Mouse (Mus musculus) testis, postnatal 14 days (tissue): ENCODE data around the gene Fgd5.

Experiments used
- DNase-seq: peaks from one replicate; pipeline ENCODE4 v3.0.0; 2021; ENCODE audit warnings: low spot score

The Fgd5 gene

DNA sequence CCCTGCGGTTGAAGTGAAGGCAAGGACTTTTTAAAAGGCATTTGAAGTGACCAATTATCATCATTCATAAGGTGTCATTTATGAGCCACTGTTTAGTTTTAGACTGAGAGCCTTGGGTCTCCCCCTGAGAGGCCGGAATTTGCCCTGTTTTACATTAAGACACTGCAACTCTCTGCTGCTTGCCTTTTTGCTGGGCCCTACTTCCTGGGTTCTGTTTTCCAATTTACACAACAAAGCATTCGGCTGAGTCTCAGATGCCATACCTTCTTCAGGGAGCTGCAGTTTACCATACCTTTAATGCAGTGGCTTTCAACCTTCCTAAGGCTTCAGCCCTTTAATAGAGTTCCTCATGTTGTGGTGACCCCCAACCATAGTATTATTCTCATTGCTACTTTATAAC lies 26.1 kb downstream of the Fgd5 start:
- no peak for DNase-seq

DNA sequence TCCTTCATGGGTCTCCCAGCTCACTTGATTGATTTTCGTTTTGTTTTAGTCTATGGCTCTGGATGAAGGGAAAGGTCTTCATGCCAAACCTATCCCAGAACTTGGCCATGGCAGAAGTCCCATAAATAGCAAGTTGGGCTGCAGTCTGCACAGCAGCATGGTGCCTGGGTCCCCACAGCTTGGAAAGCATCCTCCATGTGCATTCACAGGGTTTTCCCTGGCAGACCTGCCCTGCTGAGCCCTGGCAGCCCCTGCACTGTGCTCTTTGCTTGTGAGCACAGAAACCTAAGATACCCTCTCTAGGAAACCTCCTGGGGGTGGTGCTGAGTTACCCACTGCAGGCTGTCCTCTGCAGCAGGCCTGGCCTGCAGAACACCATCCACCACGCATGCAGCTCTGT lies 32.2 kb downstream of the Fgd5 start:
- DNase-seq: no peak

DNA sequence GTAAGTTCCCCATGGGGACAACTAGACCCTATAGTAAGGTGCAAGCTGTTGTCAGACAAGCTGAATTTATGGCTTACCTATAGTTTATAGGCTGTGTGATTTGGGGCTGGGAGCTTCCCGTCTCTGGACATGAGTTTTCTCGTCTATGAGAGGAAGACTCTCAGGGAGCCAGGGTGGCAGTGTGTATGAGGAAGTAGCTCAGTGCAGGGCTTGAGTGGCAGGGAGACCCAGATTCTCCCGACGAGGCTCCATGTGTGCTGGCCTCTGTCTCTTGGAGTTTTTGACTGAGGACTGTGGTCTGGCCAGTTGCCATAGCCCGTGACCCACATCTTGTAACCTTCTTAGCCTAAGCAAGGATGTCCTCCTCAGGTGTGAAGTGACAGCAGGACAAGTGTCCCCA lies 33.7 kb downstream of the Fgd5 start:
- no peak for DNase-seq

DNA sequence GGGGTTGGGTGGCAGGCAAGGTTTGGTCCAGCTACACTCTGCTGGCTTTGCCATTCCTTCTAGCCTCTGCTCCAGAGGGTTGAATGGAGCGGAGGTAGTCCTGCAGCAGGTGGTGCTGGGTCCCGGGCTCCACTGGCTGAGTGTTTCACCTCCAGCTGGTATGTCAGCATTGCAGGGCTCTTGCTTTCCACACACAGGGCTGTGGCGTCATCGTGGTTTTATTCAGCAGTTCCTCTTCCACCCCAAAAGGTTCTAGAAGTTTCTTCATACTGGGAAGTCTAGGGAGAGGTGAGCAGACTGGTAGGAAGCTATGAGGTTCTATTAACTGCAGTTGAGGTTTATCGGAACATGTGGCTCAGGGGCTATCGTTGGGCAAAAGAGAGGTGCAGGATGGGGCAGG lies 34.4 kb downstream of the Fgd5 start:
- no peak for DNase-seq

DNA sequence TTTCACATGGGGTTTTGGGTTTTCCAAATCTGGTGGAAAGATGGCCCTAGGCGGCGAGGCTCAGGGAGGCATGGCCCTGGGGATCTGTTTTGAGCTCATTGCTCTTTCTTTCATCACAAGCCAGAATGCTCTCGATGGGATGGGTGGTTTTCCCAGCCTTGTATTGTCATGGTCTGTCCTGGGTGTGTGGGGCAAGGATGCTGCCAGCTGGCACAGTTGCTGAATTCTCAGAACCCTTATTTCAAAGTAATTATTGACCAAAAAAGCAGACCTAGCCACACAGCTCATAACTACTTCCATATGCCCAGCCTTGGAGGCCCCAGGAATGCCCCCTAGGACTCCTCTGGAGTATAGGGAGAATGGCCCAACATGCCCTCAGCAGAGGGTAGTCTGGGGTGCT lies 34.9 kb downstream of the Fgd5 start:
- no peak for DNase-seq

DNA sequence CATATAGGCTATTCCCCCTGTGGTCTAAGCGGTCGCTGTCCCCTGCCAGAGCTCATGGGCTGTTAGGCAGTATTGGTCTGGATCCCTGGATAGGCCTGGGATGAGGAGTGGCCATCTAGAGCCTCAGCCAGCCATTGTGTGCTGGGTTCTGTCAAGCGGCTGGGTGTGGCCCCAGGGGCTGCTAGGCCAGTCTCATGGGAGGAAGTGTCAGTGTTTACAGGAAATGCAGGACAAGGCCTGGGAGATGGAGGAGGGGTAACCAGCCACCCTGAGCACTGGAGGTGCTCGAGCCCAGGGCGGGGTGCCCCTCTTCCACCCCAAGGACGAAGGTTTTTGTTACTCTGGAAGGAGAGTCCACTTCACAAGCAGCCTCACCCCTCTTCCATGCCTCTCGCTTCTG lies 36.3 kb downstream of the Fgd5 start:
- no peak for DNase-seq

DNA sequence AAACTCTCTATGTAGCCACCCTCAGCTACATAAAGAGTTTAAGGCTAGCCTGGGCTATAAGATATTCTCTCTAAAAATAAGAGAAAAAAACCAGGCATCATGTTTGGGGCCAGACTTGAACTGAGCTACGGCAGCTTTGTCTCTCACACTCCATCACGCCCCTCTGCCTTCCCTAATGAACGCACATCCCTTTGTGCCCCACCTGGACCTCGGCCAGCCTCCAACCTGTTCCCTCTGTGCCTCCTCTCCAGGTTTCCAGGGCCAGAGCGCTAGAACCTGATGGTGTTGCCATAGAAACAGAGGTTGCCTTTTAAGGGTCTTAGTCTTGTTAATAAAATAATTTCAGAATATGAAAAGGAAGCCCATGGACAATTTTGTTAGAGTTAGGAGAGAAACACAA lies 37.2 kb downstream of the Fgd5 start:
- DNase-seq: no peak

DNA sequence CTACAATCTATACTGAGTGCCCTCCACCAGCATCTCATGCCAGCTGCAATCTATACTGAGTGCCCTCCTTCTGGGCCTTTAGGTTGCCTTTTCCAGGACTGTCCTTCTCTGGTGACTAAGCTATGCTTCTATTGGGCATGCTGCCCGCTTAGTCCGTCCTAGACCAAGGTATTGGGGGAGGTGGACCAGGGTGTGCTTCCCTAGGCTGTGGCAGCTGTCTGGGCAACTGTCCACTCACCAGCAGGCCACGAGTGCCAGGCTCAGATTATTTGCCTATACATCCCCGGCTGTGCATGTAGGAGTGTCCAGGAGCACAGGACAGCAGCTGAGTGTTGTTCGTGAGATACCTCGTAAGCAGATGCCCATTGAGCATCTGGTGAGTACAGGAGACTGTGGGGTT lies 38.1 kb downstream of the Fgd5 start:
- no peak for DNase-seq

DNA sequence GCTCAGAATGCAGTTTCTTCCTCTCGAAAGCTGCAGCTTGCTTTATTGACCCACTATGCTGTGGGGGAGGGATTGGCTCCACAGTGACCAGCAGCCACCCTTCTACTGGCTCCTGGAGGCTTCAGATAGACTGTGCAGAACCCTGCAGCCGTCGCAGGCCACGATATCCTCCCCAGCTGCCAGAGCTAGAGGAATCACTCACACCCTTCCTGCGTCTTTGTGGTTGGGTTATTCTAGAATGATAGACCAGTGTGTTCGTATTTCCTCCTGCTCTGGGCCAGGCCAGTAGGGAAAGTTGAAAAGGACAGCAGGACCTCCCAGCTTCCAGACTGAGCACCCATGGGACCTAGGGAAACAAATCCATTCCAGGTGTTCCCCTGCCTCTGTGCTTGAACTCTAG lies 39.7 kb downstream of the Fgd5 start:
- no peak for DNase-seq

DNA sequence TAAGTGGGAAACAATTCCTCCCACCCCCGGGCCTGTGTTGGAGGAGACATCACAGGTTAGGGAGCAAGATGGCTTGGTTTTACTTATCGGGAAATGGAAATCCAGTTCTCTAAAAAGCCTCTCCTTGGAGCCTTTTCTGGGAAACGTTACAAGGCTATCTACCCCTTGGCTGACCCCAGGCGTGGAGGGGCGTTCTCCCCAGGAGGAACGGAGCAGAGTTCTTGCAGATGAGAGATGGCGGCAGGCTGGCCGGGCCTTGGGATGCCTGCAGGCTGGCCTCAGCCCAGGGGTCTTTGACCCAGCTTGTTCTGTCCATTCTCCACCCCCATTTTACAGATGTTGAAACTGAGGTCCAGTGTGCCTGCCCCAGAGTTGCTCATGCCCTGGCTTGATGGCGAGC lies 42.4 kb downstream of the Fgd5 start:
- DNase-seq: no peak

DNA sequence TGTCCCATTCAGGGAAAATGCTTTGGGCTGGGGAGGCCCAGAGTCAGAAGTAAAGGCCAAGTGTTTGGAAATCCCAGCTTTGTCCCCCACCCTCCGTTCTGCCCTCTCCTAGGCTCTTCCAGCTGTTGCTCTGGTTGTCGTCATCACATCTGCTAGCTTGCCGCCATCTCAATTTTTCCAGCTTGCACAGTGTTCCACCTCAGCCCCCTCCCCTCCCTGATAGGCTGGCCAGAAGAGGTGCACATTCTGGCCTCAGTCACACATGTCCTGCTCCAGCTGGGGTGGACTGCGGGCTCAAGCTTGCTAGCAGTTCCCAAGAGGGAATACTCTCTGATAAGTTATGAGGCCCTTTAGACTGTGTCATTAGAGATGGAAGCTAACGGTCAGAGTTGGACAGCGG lies 42.8 kb downstream of the Fgd5 start:
- DNase-seq: no peak

DNA sequence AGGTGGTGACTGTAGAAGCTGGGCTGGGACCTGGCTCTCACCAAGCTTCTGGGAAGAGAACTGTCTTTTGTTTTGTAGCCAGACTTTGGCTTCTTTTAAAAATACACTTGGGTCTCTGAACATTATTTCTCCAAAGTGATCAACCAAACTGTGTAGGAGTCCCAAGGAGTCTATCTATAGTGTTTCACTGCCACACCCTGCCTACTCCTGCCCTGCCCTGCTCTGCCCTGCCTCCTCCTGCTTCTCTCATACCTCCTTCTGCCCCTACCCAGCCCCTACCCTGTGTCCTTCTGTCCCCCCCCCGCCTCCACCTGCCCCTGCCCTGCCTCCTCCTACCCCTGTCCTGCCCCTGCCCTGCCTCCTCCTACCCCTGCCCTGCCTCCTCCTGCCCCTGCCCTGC lies 46.6 kb downstream of the Fgd5 start:
- no peak for DNase-seq

DNA sequence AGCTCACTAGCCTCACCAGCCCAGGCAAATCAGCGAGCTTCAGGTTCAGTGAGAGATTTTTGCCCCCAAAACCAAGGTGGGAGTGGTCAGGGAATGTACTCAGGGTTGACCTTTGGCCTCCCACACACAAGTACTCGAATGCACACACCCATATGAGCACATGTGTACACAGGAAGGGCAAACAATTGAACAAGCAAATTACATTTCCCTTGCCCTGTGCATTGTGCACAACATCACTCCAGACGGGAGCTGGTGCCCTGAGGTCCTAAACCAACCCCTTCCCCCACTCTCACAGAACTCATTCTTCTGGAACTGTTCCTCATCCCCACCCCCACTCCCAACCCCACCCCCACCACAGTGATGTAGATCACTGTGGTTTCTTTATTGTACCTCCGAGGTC lies 48.7 kb downstream of the Fgd5 start:
- no peak for DNase-seq

DNA sequence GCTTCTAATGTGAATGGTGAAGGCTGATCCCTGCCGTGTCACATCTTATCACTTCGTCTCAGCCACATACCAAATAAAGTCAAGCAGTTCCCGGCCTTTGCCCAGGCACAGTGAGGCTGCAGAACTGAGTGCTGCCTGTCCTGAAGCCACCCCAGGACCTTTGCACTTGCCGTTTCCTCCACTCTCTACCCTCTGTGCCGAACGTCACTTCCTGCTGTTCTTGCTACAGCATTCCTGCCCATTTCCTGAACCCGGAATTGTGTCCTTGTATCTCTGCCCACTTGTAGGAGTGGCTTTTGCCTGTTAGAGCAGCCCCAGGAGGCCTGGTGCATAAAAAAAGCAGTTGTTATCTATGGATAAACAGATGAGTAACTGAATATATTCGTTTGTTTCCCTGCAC lies 52.0 kb downstream of the Fgd5 start:
- no peak for DNase-seq

DNA sequence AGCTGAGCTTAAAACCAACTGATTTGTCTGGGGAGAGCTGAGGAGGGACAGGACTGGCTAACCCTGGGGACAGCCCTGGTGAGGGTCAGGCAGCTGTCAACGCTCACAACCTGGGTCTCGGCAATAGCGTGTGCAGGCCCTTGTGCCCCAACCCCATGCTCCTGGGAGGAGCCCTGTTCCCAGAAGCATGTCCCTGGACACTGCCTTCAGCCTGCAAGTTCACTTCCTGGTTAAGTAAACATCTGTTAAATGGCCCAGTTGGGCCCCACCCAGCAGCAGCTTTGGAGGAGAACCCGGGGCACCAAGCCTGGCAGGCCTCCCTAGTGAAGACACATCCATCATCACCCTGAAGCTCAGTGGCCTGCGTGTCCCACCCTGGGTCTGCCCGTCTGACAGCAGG lies 56.0 kb downstream of the Fgd5 start:
- no peak for DNase-seq

DNA sequence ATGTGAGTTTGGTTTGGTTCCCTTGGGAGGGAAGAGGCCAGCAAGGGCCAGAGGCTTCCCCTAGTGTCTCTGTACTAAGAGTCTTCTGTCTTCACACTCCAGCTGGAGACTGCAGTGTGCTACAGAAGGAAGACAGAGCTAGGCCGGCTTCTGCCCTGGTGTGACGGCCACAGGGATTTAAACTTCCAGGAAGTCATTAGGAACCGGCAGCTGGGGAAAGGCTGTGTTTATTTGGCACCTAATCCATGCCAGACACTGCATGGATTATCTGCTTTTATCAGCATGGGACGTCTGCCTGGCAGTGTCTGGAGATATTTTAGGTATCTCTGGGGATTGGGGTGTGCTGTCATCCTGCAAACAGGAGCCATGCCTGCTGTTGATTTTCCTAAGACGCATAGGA lies 57.7 kb downstream of the Fgd5 start:
- no peak for DNase-seq

DNA sequence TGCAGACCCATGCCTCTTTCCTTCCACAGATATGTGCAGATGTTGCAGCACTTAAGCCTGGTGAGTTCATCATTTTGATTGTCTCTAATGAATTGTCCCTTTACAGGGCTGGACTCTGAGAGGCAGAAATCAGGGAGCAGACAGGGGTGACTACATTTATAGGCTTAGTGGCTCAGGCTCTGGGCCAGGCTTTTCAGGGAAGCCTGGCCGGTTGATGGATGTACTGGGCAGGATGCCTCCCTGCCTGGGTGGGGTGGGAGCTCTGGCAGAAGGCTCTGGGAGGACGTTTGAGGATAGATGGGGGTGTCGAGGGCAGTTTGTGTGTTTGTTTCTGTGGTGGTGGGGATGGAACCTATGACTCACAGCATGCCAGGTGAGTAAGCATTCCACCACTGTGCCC lies 59.5 kb downstream of the Fgd5 start:
- DNase-seq: no peak

DNA sequence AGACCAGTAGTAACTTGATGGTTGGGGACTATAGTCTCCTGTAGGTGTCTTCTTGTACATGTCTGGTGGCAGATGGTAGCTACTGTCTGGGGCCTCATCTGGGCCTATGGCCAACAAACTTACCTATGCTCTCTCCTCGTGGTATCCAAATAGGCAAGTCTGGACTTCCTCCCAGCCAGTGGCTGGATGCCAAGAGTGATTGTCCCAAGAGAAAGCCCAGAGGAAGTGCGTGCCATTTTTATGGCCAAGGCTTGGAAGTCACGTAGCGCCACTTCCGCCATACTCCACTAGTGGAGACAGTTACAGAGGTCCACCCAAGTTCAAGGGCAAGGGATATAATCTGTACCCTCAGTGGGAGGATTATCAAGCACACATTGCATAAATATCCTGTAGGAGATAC lies 62.6 kb downstream of the Fgd5 start:
- no peak for DNase-seq

DNA sequence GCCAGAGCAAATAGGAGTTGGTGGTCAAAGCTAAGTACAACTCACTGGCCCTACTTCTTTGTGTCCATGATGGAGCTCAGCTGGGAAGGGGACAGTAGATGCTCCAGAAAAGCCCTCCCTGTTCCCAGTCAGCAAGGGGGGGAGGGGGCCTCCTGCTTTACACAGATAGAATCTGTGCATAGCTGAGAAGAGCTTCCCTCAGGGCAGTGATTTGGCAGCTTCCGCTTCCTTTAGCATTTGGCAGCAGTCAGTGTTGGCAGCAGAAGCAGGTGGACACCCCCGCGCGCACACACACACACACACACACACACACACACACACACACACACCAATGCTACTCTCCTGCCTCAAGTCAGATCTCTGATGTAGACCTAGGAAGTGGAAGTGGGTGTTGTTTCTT lies 63.4 kb downstream of the Fgd5 start:
- DNase-seq: no peak

DNA sequence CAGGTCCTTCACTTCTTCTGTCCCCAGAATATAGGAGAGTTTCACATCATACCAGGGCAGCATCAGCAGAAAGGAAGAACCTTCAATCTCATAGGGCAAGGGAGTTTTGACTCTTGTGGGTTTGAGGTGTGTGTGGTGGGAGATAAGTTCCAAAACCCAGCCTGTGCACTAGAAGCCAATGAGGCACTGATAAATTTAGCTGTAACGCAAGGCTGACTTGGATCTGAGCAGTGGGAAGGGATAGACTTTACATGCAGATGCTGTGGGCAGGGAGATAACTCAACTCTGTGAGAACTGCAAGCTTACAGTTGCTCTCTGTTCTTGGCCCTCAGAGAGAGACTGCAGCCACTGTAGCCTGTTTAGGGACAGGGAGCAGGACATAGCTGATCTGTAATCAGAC lies 64.2 kb downstream of the Fgd5 start:
- no peak for DNase-seq

DNA sequence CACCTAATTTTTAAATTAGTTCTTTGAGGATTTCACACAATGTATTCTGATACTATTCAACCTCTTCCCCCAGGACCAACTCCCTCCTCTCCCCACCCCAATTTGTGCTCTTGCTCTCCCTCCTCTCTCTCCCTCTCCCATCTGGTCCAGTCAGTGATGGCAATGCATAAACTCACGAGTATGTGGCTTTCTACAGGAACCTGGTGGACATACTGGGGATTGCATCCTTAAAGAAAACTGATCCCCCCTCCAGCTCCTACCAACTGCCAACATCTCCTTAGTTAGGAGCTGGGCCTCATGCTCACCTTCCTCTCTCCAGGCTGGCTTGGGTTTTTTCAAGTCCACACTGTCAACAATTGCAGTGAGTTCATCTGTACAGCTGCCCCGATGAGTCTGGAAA lies 79.1 kb downstream of the Fgd5 start:
- no peak for DNase-seq

DNA sequence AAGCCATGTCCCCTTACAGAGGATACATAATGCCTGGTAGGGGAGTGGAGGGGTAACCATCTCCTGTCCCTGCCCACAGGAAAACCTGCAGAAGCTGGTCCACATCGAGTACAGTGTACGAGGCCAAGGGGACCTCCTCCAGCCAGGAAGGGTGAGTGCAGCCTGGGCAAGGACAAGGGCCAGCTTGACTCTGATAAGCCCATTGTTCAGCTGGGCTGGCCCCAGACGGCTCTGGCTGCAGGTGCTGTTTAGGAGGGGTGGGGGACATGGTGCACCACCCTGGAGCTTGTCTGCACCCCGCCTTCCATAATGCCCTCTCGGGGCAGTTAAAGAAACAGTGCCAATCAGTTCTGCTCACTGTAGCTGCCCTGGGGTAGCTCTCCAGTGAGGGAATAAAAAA lies 83.0 kb downstream of the Fgd5 start:
- peak; percentile 25 for DNase-seq

DNA sequence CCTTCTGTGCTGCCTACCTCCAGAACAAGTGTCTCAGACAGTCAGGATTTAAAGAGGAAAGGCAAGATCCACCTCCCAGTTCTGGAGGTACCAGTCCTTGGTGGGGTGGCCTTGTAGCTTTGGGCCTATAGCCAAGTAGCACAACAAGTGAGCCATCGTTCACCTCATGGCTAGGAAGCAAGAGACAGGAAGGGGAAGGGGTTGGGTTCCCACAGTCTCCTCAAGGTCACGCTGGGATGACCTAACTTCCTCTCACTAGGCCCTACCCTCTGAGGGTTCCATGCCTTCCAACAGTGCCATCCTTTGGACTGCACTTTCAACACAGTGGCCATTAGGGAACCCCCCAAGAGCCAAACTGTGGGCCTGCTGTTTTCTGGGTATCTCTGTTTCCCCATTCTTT lies 84.8 kb downstream of the Fgd5 start:
- DNase-seq: no peak

DNA sequence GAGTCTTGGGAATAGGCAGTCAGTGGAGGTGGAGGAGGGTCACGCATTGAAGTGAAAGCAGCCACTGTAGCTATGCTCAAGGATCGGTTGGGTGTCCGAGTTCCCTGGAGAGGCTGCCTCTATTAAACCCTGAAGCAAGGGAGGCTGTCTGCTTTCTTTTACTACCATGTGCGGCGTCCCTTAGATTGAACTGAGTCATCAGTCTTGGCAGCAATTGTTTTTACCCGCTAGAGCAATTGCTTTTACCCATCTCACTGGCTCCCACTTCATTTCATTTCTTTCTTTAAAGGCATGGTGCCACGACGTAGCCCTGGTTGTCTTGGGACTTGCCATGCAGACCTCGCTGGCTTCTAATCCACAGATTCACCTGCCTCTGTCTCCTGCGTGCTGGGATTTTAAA lies 85.4 kb downstream of the Fgd5 start:
- DNase-seq: no peak

DNA sequence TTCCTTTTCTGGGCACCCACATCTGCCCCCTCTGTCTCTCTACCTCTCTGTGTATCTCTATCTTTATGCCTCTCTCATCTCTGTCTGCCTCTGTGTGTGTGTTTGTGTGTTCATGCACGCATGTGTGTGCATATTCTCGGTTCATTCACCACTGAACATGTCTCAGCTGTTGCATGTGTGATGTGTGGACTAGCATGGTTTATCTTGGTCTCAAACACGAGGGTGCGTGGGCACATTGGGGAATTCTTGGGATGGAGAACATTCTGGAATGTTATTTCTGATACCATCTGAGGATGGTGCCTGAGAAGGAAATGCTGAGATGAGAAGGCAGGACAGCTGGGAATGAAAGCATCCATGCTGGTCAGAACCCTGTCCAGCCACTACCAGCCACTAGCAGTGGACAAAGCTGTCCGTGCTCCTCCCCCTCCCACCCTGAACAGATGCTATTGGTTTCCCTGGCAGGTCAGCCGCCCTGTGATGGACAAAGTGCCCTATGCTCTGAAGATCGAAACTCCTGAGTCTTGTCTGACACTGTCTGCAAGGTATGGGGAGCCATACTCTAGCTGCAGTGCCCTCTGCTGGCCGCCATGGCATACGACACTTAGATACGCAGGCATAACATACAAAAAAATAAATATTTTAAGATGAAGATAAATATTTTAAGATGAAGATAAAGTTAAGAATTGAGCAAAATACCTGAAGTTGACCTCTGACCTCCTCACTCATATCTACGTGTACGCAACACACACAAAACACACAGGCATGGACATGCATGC lies 87.2 kb downstream of the Fgd5 start:
- no peak for DNase-seq
